29 mouse cellular contexts compared by ENCODE assay signal in genomic region chr12:9048090-9048489, GRCm38 (mm10).
"Had no signal": no experiment of that assay in that cellular context is flagged by ENCODE, and none has a peak within 500 bp of the region (broad histone marks: within the 10 kb centered on the region; RNA-seq: fewer than 3 reads in every experiment).

No protein-coding gene starts in this region.

- ATAC-seq: liver, embryonic 12.5 days; liver, postnatal 0 days; midbrain, embryonic 13.5 days; midbrain, embryonic 15.5 days; midbrain, embryonic 16.5 days had no signal

- H3K36me3 ChIP-seq: limb, embryonic 15.5 days; liver, embryonic 12.5 days; liver, embryonic 13.5 days; midbrain, embryonic 10.5 days; midbrain, embryonic 12.5 days; midbrain, embryonic 15.5 days; neural tube, embryonic 12.5 days had no signal

- H3K27me3 ChIP-seq: limb, embryonic 15.5 days; liver, embryonic 12.5 days; liver, embryonic 13.5 days; liver, embryonic 15.5 days; lung, embryonic 15.5 days; midbrain, embryonic 12.5 days; midbrain, embryonic 13.5 days; midbrain, embryonic 15.5 days; neural tube, embryonic 12.5 days; neural tube, embryonic 13.5 days had no signal

- H3K4me2 ChIP-seq: limb, embryonic 12.5 days; limb, embryonic 13.5 days; limb, embryonic 15.5 days; liver, embryonic 11.5 days; liver, embryonic 12.5 days; liver, embryonic 13.5 days; liver, embryonic 15.5 days; lung, embryonic 14.5 days; lung, embryonic 15.5 days; midbrain, embryonic 11.5 days; midbrain, embryonic 12.5 days; midbrain, embryonic 13.5 days; midbrain, embryonic 15.5 days; neural tube, embryonic 12.5 days; neural tube, embryonic 13.5 days had no signal

- H3K4me1 ChIP-seq: liver, embryonic 12.5 days; liver, embryonic 15.5 days; lung, embryonic 15.5 days; midbrain, embryonic 10.5 days; midbrain, embryonic 15.5 days; neural tube, embryonic 12.5 days had no signal

- H3K9me3 ChIP-seq: limb, embryonic 10.5 days; limb, embryonic 12.5 days; limb, embryonic 13.5 days; limb, embryonic 15.5 days; liver, embryonic 12.5 days; liver, embryonic 13.5 days; liver, embryonic 15.5 days; lung, embryonic 15.5 days; midbrain, embryonic 10.5 days; midbrain, embryonic 12.5 days; midbrain, embryonic 13.5 days; midbrain, embryonic 15.5 days; neural tube, embryonic 12.5 days; neural tube, embryonic 13.5 days had no signal

- H3K4me3 ChIP-seq: left cerebral cortex, adult 2 months; limb, embryonic 10.5 days; limb, embryonic 12.5 days; limb, embryonic 13.5 days; limb, embryonic 15.5 days; liver, embryonic 12.5 days; liver, embryonic 13.5 days; liver, embryonic 15.5 days; lung, embryonic 15.5 days; megakaryocyte, embryonic 14.5 days; midbrain, embryonic 10.5 days; midbrain, embryonic 12.5 days; midbrain, embryonic 13.5 days; midbrain, embryonic 15.5 days; myocyte; neural tube, embryonic 12.5 days; neural tube, embryonic 13.5 days had no signal

- H3K27ac ChIP-seq: left cerebral cortex, adult 2 months; limb, embryonic 10.5 days; limb, embryonic 12.5 days; limb, embryonic 13.5 days; limb, embryonic 15.5 days; liver, embryonic 12.5 days; liver, embryonic 13.5 days; liver, embryonic 14.5 days; liver, embryonic 15.5 days; lung, embryonic 15.5 days; macrophage; midbrain, embryonic 10.5 days; midbrain, embryonic 12.5 days; midbrain, embryonic 13.5 days; midbrain, embryonic 15.5 days; neural tube, embryonic 12.5 days; neural tube, embryonic 13.5 days had no signal

- H3K9ac ChIP-seq: limb, embryonic 12.5 days; limb, embryonic 13.5 days; limb, embryonic 15.5 days; liver, embryonic 12.5 days; liver, embryonic 13.5 days; liver, embryonic 14.5 days; liver, embryonic 15.5 days; liver, postnatal 0 days; lung, embryonic 14.5 days; lung, embryonic 15.5 days; midbrain, embryonic 12.5 days; midbrain, embryonic 13.5 days; midbrain, embryonic 15.5 days; neural tube, embryonic 12.5 days; neural tube, embryonic 13.5 days had no signal

- DNase-seq: left cerebral cortex, postnatal 4 days; liver; liver, embryonic 13.5 days; liver, postnatal 0 days; lung, adult 2 months; lung, embryonic 14.5 days; lung, postnatal 36 days; midbrain, embryonic 14.5 days had no signal
